Mouse (Mus musculus): ENCODE data around the gene Lifr.

GRCm38 (mm10) chr15:7187682-7188081, 97.3 kb downstream of the Lifr start:
- TF ChIP-seq CTCF (IDR thresholded peaks at IDR 0.05; ENCODE audit: low read depth, low read length) = no peak
- no peak for TF ChIP-seq POLR2A (IDR thresholded peaks at IDR 0.05; ENCODE audit: extremely low read depth, insufficient read depth, low read length)
